Comparison of ENCODE assay signal across 11 mouse cellular contexts in the genomic region with DNA sequence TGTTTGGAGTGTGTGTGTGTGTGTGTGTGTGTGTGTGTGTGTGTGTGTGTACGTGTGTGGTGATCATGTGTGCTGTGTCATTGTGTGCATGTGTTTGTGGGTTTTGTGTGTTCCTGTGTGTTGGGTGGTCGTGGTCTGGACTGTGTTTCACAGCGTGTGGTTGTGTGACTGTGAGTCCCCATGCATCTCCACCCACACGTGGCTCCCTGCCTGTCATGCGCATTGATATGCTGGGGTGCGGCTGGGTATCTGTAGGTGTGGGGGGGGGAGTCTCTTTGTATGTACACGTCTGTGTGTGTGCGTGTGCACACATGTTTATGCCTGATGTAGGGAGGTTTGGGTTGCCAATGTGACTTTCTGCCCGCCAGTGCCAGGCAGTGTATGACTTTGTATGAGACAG. TPM values are rescaled to one million over a fixed set of nuclear protein-coding genes. Genes with fewer than 3 reads are reported as not detected.
DNase-seq lines count a peak whose midpoint lies in the region; ATAC-seq and TF ChIP-seq lines count a peak whose summit lies in the region.
"Had no signal": no experiment of that assay in that cellular context is flagged by ENCODE, and none has a peak within 500 bp of the region (broad histone marks: within the 10 kb centered on the region; RNA-seq: fewer than 3 reads in every experiment).

No protein-coding gene starts in this region.

- H3K9ac ChIP-seq in MEL (ENCODE audit: control insufficient read depth, low read depth, low read length, poor library complexity, severe bottlenecking) = no peak overlapping the region
- peak overlapping the region; percentile 35; the same call in 1 of the 2 replicates for H3K9ac ChIP-seq in hindbrain, postnatal 0 days (replicated peaks; ENCODE audit: low read length)
- no peak overlapping the region for H3K9ac ChIP-seq in kidney, embryonic 16.5 days (replicated peaks; ENCODE audit: low read length)

- WGBS in hindbrain, postnatal 0 days = 68% methylated on average over 9 of the region's 9 CpGs
- 86% methylated on average over 9 of the region's 9 CpGs for WGBS in kidney, embryonic 16.5 days

- no peak overlapping the region for H3K27ac ChIP-seq in MEL (ENCODE audit: control insufficient read depth, low read depth, low read length)
- peak overlapping the region; percentile 93 for H3K27ac ChIP-seq in hindbrain, postnatal 0 days
- no peak overlapping the region for H3K27ac ChIP-seq in kidney, embryonic 16.5 days (ENCODE audit: low read length)

- no peaks in the 10 kb centered on the region for H3K9me3 ChIP-seq in MEL (replicated peaks; ENCODE audit: insufficient read depth, low read length)
- no peaks in the 10 kb centered on the region for H3K9me3 ChIP-seq in hindbrain, postnatal 0 days (ENCODE audit: low read length)
- H3K9me3 ChIP-seq in kidney, embryonic 16.5 days (ENCODE audit: low read length) = no peaks in the 10 kb centered on the region

- TF ChIP-seq RAD21 in MEL (IDR thresholded peaks at IDR 0.05; ENCODE audit: low read depth, low read length) = no peak

- H3K4me1 ChIP-seq in MEL (ENCODE audit: control insufficient read depth in 1 of 2, insufficient read depth in 2 of 2, low read length in 2 of 2) = no peaks in the 10 kb centered on the region; a peak in 1 of 4 replicates
- peaks cover 30% of the 10 kb centered on the region for H3K4me1 ChIP-seq in hindbrain, postnatal 0 days (ENCODE audit: insufficient read depth, low read length)
- H3K4me1 ChIP-seq in kidney, embryonic 16.5 days (ENCODE audit: insufficient read depth, low read length) = peaks cover 14% of the 10 kb centered on the region; the same call in 1 of the 2 replicates

- peak overlapping the region; percentile 44 for H3K4me2 ChIP-seq in hindbrain, postnatal 0 days (ENCODE audit: low read depth, low read length)
- no peak overlapping the region for H3K4me2 ChIP-seq in kidney, embryonic 16.5 days (replicated peaks; ENCODE audit: low read depth, low read length)
- H3K4me2 ChIP-seq: heart, embryonic 11.5 days had no signal

- no peaks in the 10 kb centered on the region for H3K27me3 ChIP-seq in MEL (ENCODE audit: control insufficient read depth in 1 of 2, insufficient read depth in 2 of 2, low read length in 2 of 2)
- H3K27me3 ChIP-seq in hindbrain, postnatal 0 days (ENCODE audit: insufficient read depth, low read length) = peaks cover 5% of the 10 kb centered on the region
- H3K27me3 ChIP-seq in kidney, embryonic 16.5 days (ENCODE audit: insufficient read depth, low read length) = peaks cover 89% of the 10 kb centered on the region

- peaks cover 45% of the 10 kb centered on the region for H3K79me2 ChIP-seq in MEL (ENCODE audit: control insufficient read depth, insufficient read depth, low read length, poor library complexity)

- H3K36me3 ChIP-seq in MEL (ENCODE audit: control insufficient read depth in 1 of 2, insufficient read depth in 2 of 2, low read length in 2 of 2) = no peaks in the 10 kb centered on the region; a peak in 1 of 4 replicates
- no peaks in the 10 kb centered on the region for H3K36me3 ChIP-seq in hindbrain, postnatal 0 days (ENCODE audit: insufficient read depth, low read length)
- H3K36me3 ChIP-seq in kidney, embryonic 16.5 days (ENCODE audit: insufficient read depth, low read length) = no peaks in the 10 kb centered on the region

- ATAC-seq in cerebellum, adult (ENCODE audit: insufficient number of reproducible peaks, low FRiP score, low TSS enrichment) = no peak
- ATAC-seq in hindbrain, postnatal 0 days = no peak
- no peak for ATAC-seq in kidney, embryonic 16.5 days (ENCODE audit: low FRiP score, low TSS enrichment)
- ATAC-seq: inflammation-experienced regulatory T-cells, adult 6 months had no signal

- no peak for TF ChIP-seq POLR2A in MEL (IDR thresholded peaks at IDR 0.05; ENCODE audit: control insufficient read depth in 1 of 2, insufficient read depth in 1 of 2, low read depth in 1 of 2, low read length in 2 of 2, poor library complexity in 1 of 2)

- no peak overlapping the region for H3K4me3 ChIP-seq in MEL (ENCODE audit: control insufficient read depth in 1 of 2, insufficient read depth in 1 of 2, low read depth in 2 of 2, low read length in 2 of 2)
- no peak overlapping the region for H3K4me3 ChIP-seq in hindbrain, postnatal 0 days (ENCODE audit: low read length)
- H3K4me3 ChIP-seq in kidney, embryonic 16.5 days (ENCODE audit: low read length) = no peak overlapping the region

- TF ChIP-seq EP300 in MEL (IDR thresholded peaks at IDR 0.05; ENCODE audit: low read depth in 1 of 2, low read length in 2 of 2) = no peak

- DNase-seq in cerebellum, adult 11-12 months = peak; percentile 68
- DNase-seq in layer of hippocampus, adult 9-11 months = peak; percentile 78
- DNase-seq in layer of hippocampus, adult 11-12 months (ENCODE audit: low spot score) = no peak
- no peak for DNase-seq in MEL (ENCODE audit: low read depth, low spot score)
- DNase-seq in hindbrain, postnatal 0 days (ENCODE audit: low spot score) = no peak
- no peak for DNase-seq in adrenal gland, adult 8-10 months
- DNase-seq: kidney, postnatal 36 days had no signal

- TF ChIP-seq CTCF in MEL (IDR thresholded peaks at IDR 0.05 in 2 of 3, conservative IDR thresholded peaks at IDR 0.05 in 1 of 3; ENCODE audit: control insufficient read depth in 1 of 3, insufficient read depth in 1 of 3, low read depth in 2 of 3, low read length in 3 of 3, poor library complexity in 1 of 3, severe bottlenecking in 1 of 3) = no peak
- TF ChIP-seq CTCF in hindbrain, postnatal 0 days (IDR thresholded peaks at IDR 0.05; ENCODE audit: low read depth) = no peak

TF ChIP-seq in MEL, 35 proteins besides CTCF, POLR2A, EP300 and RAD21:
- no peak for TF ChIP-seq SMC3 (IDR thresholded peaks at IDR 0.05; ENCODE audit: low read depth, low read length)
- peak; percentile 64; the same call in 1 of the 2 replicates for TF ChIP-seq POLR2AphosphoS5 (IDR thresholded peaks at IDR 0.05; ENCODE audit: borderline replicate concordance, low read depth, low read length)

RNA-seq across cellular contexts. Expression of a gene that starts 7.0 kb away (rescaled TPM):
- 11.3 and 14.4 TPM in 2 replicates for total RNA-seq in MEL (2012; rRNA removed)
- 10 to 100 TPM in 1 of 2 experiments, not detected in 1; 29.1 TPM for polyA plus RNA-seq in MEL (2012; ENCODE audit: insufficient read depth in 1 of 2, insufficient read length in 2 of 2, low read depth in 1 of 2, low replicate concordance in 2 of 2, missing spikeins in 1 of 2)
- 90.4 and 92.5 TPM in 2 replicates for total RNA-seq in hindbrain, postnatal 0 days (2014; rRNA removed)
- polyA plus RNA-seq in hindbrain, postnatal 0 days (2015; fragmentation: Nextera tagmentation; extraction: Ambion mirVana) = 123 and 126 TPM in 2 replicates
- total RNA-seq in adrenal gland, adult 8-10 months (2022) = 100 to 1,000 TPM in 3 of 4 experiments, 10 to 100 TPM in 1; 99.6 to 150 (median 117) TPM
- polyA plus RNA-seq in kidney, embryonic 16.5 days (2015; fragmentation: Nextera tagmentation; extraction: Ambion mirVana) = 14.8 and 15.9 TPM in 2 replicates

RNA-seq across cellular contexts. Expression of a gene that starts 29.5 kb away (rescaled TPM):
- total RNA-seq in MEL (2012; rRNA removed) = 1.4 and 1.7 TPM in 2 replicates
- 1 to 10 TPM in 1 of 2 experiments, not detected in 1; 2.2 TPM for polyA plus RNA-seq in MEL (2012; ENCODE audit: insufficient read depth in 1 of 2, insufficient read length in 2 of 2, low read depth in 1 of 2, low replicate concordance in 2 of 2, missing spikeins in 1 of 2)
- total RNA-seq in hindbrain, postnatal 0 days (2014; rRNA removed) = 6.6 and 7.2 TPM in 2 replicates
- 12.3 and 12.5 TPM in 2 replicates for polyA plus RNA-seq in hindbrain, postnatal 0 days (2015; fragmentation: Nextera tagmentation; extraction: Ambion mirVana)
- 10 to 100 TPM; 11.2 to 14.9 (median 12.5) TPM for total RNA-seq in adrenal gland, adult 8-10 months (2022)
- polyA plus RNA-seq in kidney, embryonic 16.5 days (2015; fragmentation: Nextera tagmentation; extraction: Ambion mirVana) = 6.6 and 9.0 TPM in 2 replicates

RNA-seq across cellular contexts. Expression of a gene that starts 38.2 kb away (rescaled TPM):
- 47.5 and 51.8 TPM in 2 replicates for total RNA-seq in MEL (2012; rRNA removed)
- polyA plus RNA-seq in MEL (2012; ENCODE audit: insufficient read depth in 1 of 2, insufficient read length in 2 of 2, low read depth in 1 of 2, low replicate concordance in 2 of 2, missing spikeins in 1 of 2) = 10 to 100 TPM in 1 of 2 experiments, not detected in 1; 62.9 TPM
- total RNA-seq in hindbrain, postnatal 0 days (2014; rRNA removed) = 33.0 and 34.1 TPM in 2 replicates
- 43.4 and 45.3 TPM in 2 replicates for polyA plus RNA-seq in hindbrain, postnatal 0 days (2015; fragmentation: Nextera tagmentation; extraction: Ambion mirVana)
- total RNA-seq in adrenal gland, adult 8-10 months (2022) = 10 to 100 TPM; 63.6 to 68.4 (median 66.2) TPM
- 49.7 and 51.6 TPM in 2 replicates for polyA plus RNA-seq in kidney, embryonic 16.5 days (2015; fragmentation: Nextera tagmentation; extraction: Ambion mirVana)

RNA-seq across cellular contexts. Expression of a gene that starts 47.3 kb away (rescaled TPM):
- 62.6 and 66.7 TPM in 2 replicates for total RNA-seq in MEL (2012; rRNA removed)
- 100 to 1,000 TPM in 1 of 2 experiments, not detected in 1; 155 TPM for polyA plus RNA-seq in MEL (2012; ENCODE audit: insufficient read depth in 1 of 2, insufficient read length in 2 of 2, low read depth in 1 of 2, low replicate concordance in 2 of 2, missing spikeins in 1 of 2)
- total RNA-seq in hindbrain, postnatal 0 days (2014; rRNA removed) = 62.5 and 68.1 TPM in 2 replicates
- 90.6 and 98.0 TPM in 2 replicates for polyA plus RNA-seq in hindbrain, postnatal 0 days (2015; fragmentation: Nextera tagmentation; extraction: Ambion mirVana)
- 100 to 1,000 TPM; 107 to 125 (median 111) TPM for total RNA-seq in adrenal gland, adult 8-10 months (2022)
- polyA plus RNA-seq in kidney, embryonic 16.5 days (2015; fragmentation: Nextera tagmentation; extraction: Ambion mirVana) = 109 and 114 TPM in 2 replicates

RNA-seq across cellular contexts. Expression of a gene that starts 53.6 kb away (rescaled TPM):
- total RNA-seq in MEL (2012; rRNA removed) = 550 and 567 TPM in 2 replicates
- polyA plus RNA-seq in MEL (2012; ENCODE audit: insufficient read depth in 1 of 2, insufficient read length in 2 of 2, low read depth in 1 of 2, low replicate concordance in 2 of 2, missing spikeins in 1 of 2) = 1,000 to 10,000 TPM in 1 of 2 experiments, not detected in 1; 1,110 TPM
- 350 and 359 TPM in 2 replicates for total RNA-seq in hindbrain, postnatal 0 days (2014; rRNA removed)
- 418 and 457 TPM in 2 replicates for polyA plus RNA-seq in hindbrain, postnatal 0 days (2015; fragmentation: Nextera tagmentation; extraction: Ambion mirVana)
- 100 to 1,000 TPM; 629 to 719 (median 673) TPM for total RNA-seq in adrenal gland, adult 8-10 months (2022)
- polyA plus RNA-seq in kidney, embryonic 16.5 days (2015; fragmentation: Nextera tagmentation; extraction: Ambion mirVana) = 1,143 and 1,180 TPM in 2 replicates

Comparison
In these comparisons a context has a peak if more than half of its experiments do, and no peak if none do; other contexts are left out.
1. DNase-seq: peak in cerebellum, adult 11-12 months (single experiment) and layer of hippocampus, adult 9-11 months (single experiment); none in layer of hippocampus, adult 11-12 months (single experiment), MEL (single experiment), hindbrain, postnatal 0 days (single experiment) and adrenal gland, adult 8-10 months (single experiment).